Mouse (Mus musculus) ES-Bruce4 (cell line): ENCODE measurements at regions not wholly inside any gene's neighbourhood (a gene's known extent, or its start where the extent isn't known, plus 50 kb on each side); places are given as distances from the start of the nearest gene placed in this dataset.

ENCODE experiments used
- CTCF ChIP-seq: IDR thresholded peaks from one replicate; pipeline ENCODE4 v1.8.1; 2011; ENCODE audit warnings: low read depth, low read length
- EP300 ChIP-seq: IDR thresholded peaks from 2 replicates; pipeline ENCODE4 v1.6.1; 2011; ENCODE audit warnings: low read depth, low read length; ENCODE audit not compliant: insufficient read depth
- POLR2A ChIP-seq: IDR thresholded peaks from one replicate; pipeline ENCODE4 v1.8.1; 2011; ENCODE audit warnings: low read length; ENCODE audit not compliant: insufficient read depth

GRCm38 (mm10) chr10:92412737-92413136 is 309.5 kb downstream of the Nedd1 start:
- TF ChIP-seq EP300, result no peak
- no peak for TF ChIP-seq POLR2A
- no peak for TF ChIP-seq CTCF
